Mouse (Mus musculus) thymus, adult 2 months (tissue): ENCODE measurements around the gene Agbl5. TPM values are rescaled to one million over a fixed set of nuclear protein-coding genes. Genes with fewer than 3 reads are reported as not detected.
"Not testable (repeated sequence)": the region's sequence is repeated elsewhere in the genome, so short reads cannot be mapped to it uniquely, and the experiment has no call there.

Source experiments
- DNase-seq: peaks from one replicate; pipeline ENCODE4 v3.0.0; 2021
- H3K27ac ChIP-seq: fragments of 200-500 bp; 2 replicates; pipeline ENCODE4 v1.5.1; 2012; ENCODE audit warnings: low read length, control low read depth; ENCODE audit not compliant: control insufficient read depth, insufficient read depth
- H3K27me3 ChIP-seq: fragments of 200-500 bp; 2 replicates; pipeline ENCODE4 v1.6.1; 2012; ENCODE audit warnings: mild to moderate bottlenecking, low read length, moderate library complexity, mixed read lengths; ENCODE audit not compliant: control insufficient read depth, insufficient read depth
- H3K36me3 ChIP-seq: fragments of 200-500 bp; 2 replicates; pipeline ENCODE4 v1.6.1; 2012; ENCODE audit warnings: mild to moderate bottlenecking, low read length, moderate library complexity; ENCODE audit not compliant: control insufficient read depth, insufficient read depth
- H3K4me1 ChIP-seq: fragments of 200-500 bp; replicated peaks from 2 replicates; pipeline ENCODE4 v1.6.1; 2012; ENCODE audit warnings: low read length; ENCODE audit not compliant: control insufficient read depth, insufficient read depth
- H3K4me3 ChIP-seq: fragments of 200-500 bp; 2 replicates; pipeline ENCODE4 v1.5.1; 2012; ENCODE audit warnings: mild to moderate bottlenecking, low read length, control low read depth, moderate library complexity; ENCODE audit not compliant: control insufficient read depth, insufficient read depth
- CTCF ChIP-seq: fragments of 200-500 bp; IDR thresholded peaks from 2 replicates; pipeline ENCODE4 v1.5.1; 2012; ENCODE audit warnings: mild to moderate bottlenecking, control low read depth, low read length, moderate library complexity, borderline replicate concordance; ENCODE audit not compliant: control insufficient read depth, poor library complexity, insufficient read depth; ENCODE audit errors: extremely low read depth
- POLR2A ChIP-seq: fragments of 200-500 bp; IDR thresholded peaks from 2 replicates; pipeline ENCODE4 v1.6.1; 2012; ENCODE audit warnings: mild to moderate bottlenecking, low read length, control low read depth, moderate library complexity; ENCODE audit not compliant: control insufficient read depth, poor library complexity, insufficient read depth; ENCODE audit errors: extremely low read depth
- WGBS: fragments of 180-500 bp; shearing (Covaris S2); methylation state at CpG from one replicate; pipeline ENCODE4 v1.1.7; 2018; 5-methylcytosine and 5-hydroxymethylcytosine counted together
- polyA plus RNA-seq: library from polyadenylated mRNA; depleted of rRNA; stranded (reverse); fragments of >200 nt; gene quantifications from 2 replicates; pipeline ENCODE4 v1.2.3, GENCODE M21; 2012

The Agbl5 gene
- polyA plus RNA-seq, 1 experiment, result 40.7 TPM

DNA sequence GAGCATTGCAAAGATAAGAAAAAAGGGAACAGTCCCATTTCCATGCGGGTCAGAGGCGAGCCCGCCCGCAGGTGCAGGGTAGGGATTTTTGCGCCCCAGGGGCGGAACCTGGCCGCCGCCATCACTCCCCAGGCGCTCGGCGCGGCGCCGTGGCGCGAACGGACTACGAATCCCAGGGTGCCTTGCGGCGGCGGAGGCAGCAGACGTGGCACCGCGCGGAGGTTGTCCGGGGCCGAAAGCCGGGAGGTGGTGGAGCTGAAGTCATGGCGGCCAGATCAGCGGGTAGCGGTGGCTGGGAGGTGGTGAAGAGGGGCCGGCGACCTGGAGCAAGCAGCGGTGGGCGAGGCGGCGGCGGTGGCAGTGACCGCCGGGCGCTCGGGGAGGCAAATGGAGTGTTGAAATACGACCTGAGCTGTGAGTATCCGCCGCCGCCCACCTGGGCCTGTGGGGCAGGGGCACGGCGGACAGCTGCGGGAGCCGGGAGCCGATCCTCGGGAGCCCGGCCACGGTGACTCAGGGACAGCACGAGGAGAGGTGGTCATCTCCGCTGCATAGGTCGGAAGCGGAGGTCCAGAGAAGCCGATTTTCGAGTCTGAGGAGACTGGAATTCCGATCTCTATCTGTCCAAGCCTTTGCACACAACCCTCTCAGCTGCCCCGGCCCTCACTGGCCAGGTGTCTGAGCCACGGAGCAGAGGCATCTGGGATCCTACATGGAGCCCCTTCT, 18.9 kb upstream of the Agbl5 start:
- peak; percentile 95 for DNase-seq
- Histone ChIP-seq H3K4me3 (peak overlapping the region; percentile 93), H3K27me3 (no peaks in the 10 kb centered on the region), H3K4me1 (peaks cover 11% of the 10 kb centered on the region), H3K36me3 (peaks cover 8% of the 10 kb centered on the region; the same call in 1 of the 2 replicates), H3K27ac (no peak overlapping the region)
- peak; percentile 73 for TF ChIP-seq POLR2A
- no peak for TF ChIP-seq CTCF
- WGBS, result under 1% methylated on average over 63 of the region's 63 CpGs

GRCm38 (mm10) chr5:30870131-30870406, 18.4 kb upstream of the Agbl5 start:
- Histone ChIP-seq H3K27me3 (no peaks in the 10 kb centered on the region), H3K36me3 (peaks cover 8% of the 10 kb centered on the region; the same call in 1 of the 2 replicates), H3K27ac (no peak overlapping the region), H3K4me3 (peak overlapping the region; percentile 93), H3K4me1 (peaks cover 11% of the 10 kb centered on the region)
- no peak for TF ChIP-seq POLR2A
- TF ChIP-seq CTCF, result no peak
- DNase-seq, result no peak
- WGBS, result 23% methylated on average over 2 of the region's 2 CpGs

GRCm38 (mm10) chr5:30872574-30872973, 15.9 kb upstream of the Agbl5 start:
- peaks cover 11% of the 10 kb centered on the region for H3K4me1 ChIP-seq
- H3K4me3 ChIP-seq, result no peak overlapping the region
- DNase-seq, result no peak
- H3K27ac ChIP-seq, result no peak overlapping the region
- WGBS, result 99% methylated on average over 9 of the region's 9 CpGs
- H3K36me3 ChIP-seq, result peaks cover 16% of the 10 kb centered on the region
- no peak for TF ChIP-seq CTCF
- TF ChIP-seq POLR2A, result no peak
- no peaks in the 10 kb centered on the region for H3K27me3 ChIP-seq

- peaks cover 16% of the 10 kb centered on the region for H3K36me3 ChIP-seq
- H3K27ac ChIP-seq, result no peak overlapping the region
- no peak for TF ChIP-seq CTCF
- TF ChIP-seq POLR2A, result no peak
- 93% methylated on average over 7 of the region's 7 CpGs for WGBS
- H3K4me3 ChIP-seq, result no peak overlapping the region
- peaks cover 8% of the 10 kb centered on the region for H3K4me1 ChIP-seq
- H3K27me3 ChIP-seq, result no peaks in the 10 kb centered on the region
- DNase-seq, result no peak
Observed at GRCm38 (mm10) chr5:30874365-30874764, 14.1 kb upstream of the Agbl5 start.

DNA sequence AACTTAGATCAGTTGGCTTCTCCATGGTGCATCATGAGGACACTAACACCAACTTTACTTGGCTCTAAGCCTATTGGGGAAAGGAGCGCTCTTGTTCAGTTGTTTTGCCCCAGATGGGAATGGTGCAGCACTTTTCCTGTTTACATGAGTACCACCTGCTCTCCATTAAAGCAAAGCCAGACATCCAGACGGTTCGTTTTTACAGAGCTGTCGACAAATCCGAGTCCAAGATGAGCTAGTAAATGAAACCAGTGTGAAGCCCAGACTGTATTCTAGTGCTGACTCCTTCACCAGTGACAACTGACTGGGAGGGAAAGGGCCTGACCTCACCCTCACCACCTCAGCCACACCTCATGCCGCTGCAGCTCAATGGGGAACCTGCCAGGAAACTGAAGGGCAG, 9.9 kb upstream of the Agbl5 start:
- no peak for DNase-seq
- WGBS, result 78% methylated on average over 6 of the region's 6 CpGs

GRCm38 (mm10) chr5:30879347-30879943, 9.0 kb upstream of the Agbl5 start:
- H3K4me3 ChIP-seq, result no peak overlapping the region
- H3K36me3 ChIP-seq, result peaks cover 8% of the 10 kb centered on the region
- no peaks in the 10 kb centered on the region for H3K27me3 ChIP-seq
- H3K4me1 ChIP-seq, result no peaks in the 10 kb centered on the region
- DNase-seq, result no peak
- no peak overlapping the region for H3K27ac ChIP-seq
- TF ChIP-seq POLR2A (no peak), CTCF (no peak)
- WGBS, result 89% methylated on average over 5 of the region's 5 CpGs

More for the DNA sequence above, 9.9 kb upstream of the Agbl5 start:
- Histone ChIP-seq H3K36me3 (peaks cover 11% of the 10 kb centered on the region), H3K4me3 (no peak overlapping the region), H3K4me1 (no peaks in the 10 kb centered on the region), H3K27me3 (no peaks in the 10 kb centered on the region), H3K27ac (no peak overlapping the region)
- TF ChIP-seq POLR2A (no peak), CTCF (no peak)

- 90% methylated on average over 4 of the region's 4 CpGs for WGBS
- not testable (repeated sequence) for H3K4me1 ChIP-seq, H3K27me3 ChIP-seq
Observed at GRCm38 (mm10) chr5:30881839-30882238, 6.7 kb upstream of the Agbl5 start.

More at GRCm38 (mm10) chr5:30881839-30882238, 6.7 kb upstream of the Agbl5 start:
- not testable (repeated sequence) for H3K36me3 ChIP-seq, H3K27ac ChIP-seq, DNase-seq, H3K4me3 ChIP-seq
